Comparison of ENCODE assay signal across 13 mouse cellular contexts in the genomic region with DNA sequence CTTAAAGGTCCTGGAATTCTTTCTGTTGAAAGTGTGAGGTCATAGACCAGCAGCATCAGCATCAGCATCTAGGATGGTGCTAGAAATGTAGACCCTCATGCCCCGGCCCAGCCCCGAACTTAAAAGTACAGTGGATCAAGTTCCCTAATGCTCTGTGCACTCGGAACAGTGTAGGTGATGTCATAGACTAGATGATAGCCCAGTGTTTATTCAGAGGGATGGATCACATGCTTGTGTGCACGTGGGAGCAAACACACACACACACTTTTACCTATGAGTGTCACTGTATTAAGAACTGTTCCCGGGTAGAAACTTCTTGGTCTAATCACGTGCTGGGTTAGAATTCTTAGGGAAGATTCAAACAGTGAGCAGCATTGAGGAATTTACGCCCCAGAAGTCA. TPM values are rescaled to one million over a fixed set of nuclear protein-coding genes. Genes with fewer than 3 reads are reported as not detected.
"Had no signal": no experiment of that assay in that cellular context is flagged by ENCODE, and none has a peak within 500 bp of the region (broad histone marks: within the 10 kb centered on the region; RNA-seq: fewer than 3 reads in every experiment).

No protein-coding gene starts in this region.

- ATAC-seq: inflammation-experienced regulatory T-cells, adult 6 months; intestine, postnatal 0 days; midbrain, embryonic 13.5 days had no signal

- H3K4me3 ChIP-seq: limb, embryonic 12.5 days; liver, embryonic 13.5 days; midbrain, embryonic 13.5 days had no signal

- H3K27ac ChIP-seq: limb, embryonic 12.5 days; liver, embryonic 13.5 days; midbrain, embryonic 13.5 days had no signal

- H3K4me1 ChIP-seq: liver, embryonic 13.5 days had no signal

- H3K27me3 ChIP-seq: liver, embryonic 13.5 days; midbrain, embryonic 13.5 days had no signal

- H3K9me3 ChIP-seq: limb, embryonic 12.5 days; liver, embryonic 13.5 days; midbrain, embryonic 13.5 days had no signal

- H3K4me2 ChIP-seq: liver, embryonic 13.5 days; midbrain, embryonic 13.5 days had no signal

- DNase-seq: kidney, adult 9 months; kidney, postnatal 10 days; kidney, postnatal 4 days; liver, embryonic 13.5 days; lung, adult 2 months; lung, postnatal 36 days; spleen, adult 18-20 months; thymus, postnatal 4 days had no signal

- H3K36me3 ChIP-seq: limb, embryonic 12.5 days; liver, embryonic 13.5 days; midbrain, embryonic 13.5 days had no signal

- H3K9ac ChIP-seq: limb, embryonic 12.5 days; liver, embryonic 13.5 days; midbrain, embryonic 13.5 days had no signal

RNA-seq across cellular contexts. Expression of gene Epas1, which starts 33.0 kb away (rescaled TPM):
- total RNA-seq: megakaryocyte progenitor cell, adult 5-6 weeks had no signal
